Mouse (Mus musculus): ENCODE measurements around the gene Fbxw11.

- TF ChIP-seq HCFC1 (IDR thresholded peaks at IDR 0.05; ENCODE audit: borderline replicate concordance, insufficient read depth, low read length), result no peak
- TF ChIP-seq MAFK (IDR thresholded peaks at IDR 0.05; ENCODE audit: insufficient read depth, low read depth, low read length), result no peak
- no peak for TF ChIP-seq CHD2 (IDR thresholded peaks at IDR 0.05; ENCODE audit: low read depth, low read length)
Observed at GRCm38 (mm10) chr11:32625677-32626076, 16.8 kb upstream of the Fbxw11 start.
